Mouse (Mus musculus) liver, embryonic 14.5 days (tissue): Measurements from ENCODE around the gene Kcnab2.

ENCODE experiments used
- CTCF ChIP-seq: IDR thresholded peaks from 2 replicates; pipeline ENCODE4 v1.5.1; 2016; ENCODE audit warnings: antibody characterized with exemption, low read depth, control low read depth
- EP300 ChIP-seq: IDR thresholded peaks from 2 replicates; pipeline ENCODE4 v1.6.1; 2016; ENCODE audit warnings: antibody characterized with exemption, low read depth

- no peak for TF ChIP-seq CTCF
- no peak for TF ChIP-seq EP300
These were observed 12.6 kb downstream of the Kcnab2 start for GRCm38 (mm10) chr4:152465116-152465515.
